ENCODE assay signal across 8 mouse cellular contexts in genomic region chr10:23787062-23787821, GRCm38 (mm10). TPM values are rescaled to one million over a fixed set of nuclear protein-coding genes. Genes with fewer than 3 reads are reported as not detected.
DNase-seq lines count a peak whose midpoint lies in the region; ATAC-seq and TF ChIP-seq lines count a peak whose summit lies in the region.

Gene Rps12 (minus strand): TSS chr10:23787275.

- H3K4me3 ChIP-seq in hindbrain, embryonic 13.5 days: peak within 1 kb of the TSS; percentile 79

- H3K27me3 ChIP-seq in Patski: no peaks in the 10 kb centered on the region
- H3K27me3 ChIP-seq in hindbrain, embryonic 13.5 days: no peaks in the 10 kb centered on the region

- CTCF ChIA-PET in Patski (lab: Charles Lee): interaction anchor here (1.9 kb wide), 1 partner anchor 23 kb away, joined by 4 read pairs; no protein-coding TSS in a partner anchor

- POLR2A ChIA-PET in Patski (lab: Charles Lee): interaction anchor here (0.7 kb wide), 1 partner anchor 1059 kb away, joined by 3 read pairs; no protein-coding TSS in a partner anchor

- WGBS in hindbrain, embryonic 13.5 days: under 1% methylated on average over 51 of the region's 51 CpGs

- no peaks in the 10 kb centered on the region for H3K9me3 ChIP-seq in hindbrain, embryonic 13.5 days

- peak within 1 kb of the TSS; percentile 91 for H3K9ac ChIP-seq in hindbrain, embryonic 13.5 days

- peaks cover 27% of the 10 kb centered on the region for H3K36me3 ChIP-seq in hindbrain, embryonic 13.5 days

- peak; percentile 86 for ATAC-seq in Patski
- peak; percentile 98 for ATAC-seq in hindbrain, embryonic 13.5 days (ENCODE audit: low FRiP score)

- peak; percentile 90 for DNase-seq in Patski (ENCODE audit: low read depth, low spot score)
- DNase-seq in cerebellum, postnatal 14 days: peak; percentile 99
- peak; percentile 99 for DNase-seq in frontal cortex, postnatal 14 days (ENCODE audit: low spot score in 2 of 2)
- peak; percentile 97 to 99 for DNase-seq in layer of hippocampus, postnatal 25 days (ENCODE audit: extremely low spot score in 1 of 2, low spot score in 1 of 2)
- peak; percentile 99 for DNase-seq in lung, postnatal 25 days (ENCODE audit: low spot score)
- DNase-seq in retina, embryonic 14.5 days (ENCODE audit: low spot score): peak; percentile 100
- DNase-seq in thymus, postnatal 4 days: peak; percentile 98

- peaks cover 32% of the 10 kb centered on the region for H3K4me1 ChIP-seq in hindbrain, embryonic 13.5 days (replicated peaks)

- H3K4me2 ChIP-seq in hindbrain, embryonic 13.5 days: peak within 1 kb of the TSS; percentile 95

- no peak for TF ChIP-seq CTCF in Patski (IDR thresholded peaks at IDR 0.05)

- in situ Hi-C loops in Patski (cut with MboI; ENCODE audit: low pct_unique_long_range_greater_than_20kb): no loop called here

- H3K27ac ChIP-seq in hindbrain, embryonic 13.5 days: peak within 1 kb of the TSS; percentile 73

RNA-seq across cellular contexts. Expression of gene Rps12, which starts in this region (rescaled TPM):
- polyA plus RNA-seq in Patski (2021): 365 TPM
- polyA plus RNA-seq in hindbrain, embryonic 13.5 days (2015; fragmentation: Nextera tagmentation; extraction: Ambion mirVana): 110 and 124 TPM in 2 replicates
- 100 to 1,000 TPM; 212 to 250 TPM for total RNA-seq in layer of hippocampus, postnatal 25 days (2021)

Comparison
In these comparisons a context has a peak if more than half of its experiments do, and no peak if none do; other contexts are left out.
1. Peak in every context shown above with its lines: DNase-seq, ATAC-seq, H3K4me3 ChIP-seq and H3K27ac ChIP-seq.